Mouse (Mus musculus): ENCODE measurements around the gene Itgb6. TPM values are rescaled to one million over a fixed set of nuclear protein-coding genes. Genes with fewer than 3 reads are reported as not detected.

Itgb6 gene
- polyA plus RNA-seq, 1 experiment from 2014 or later, result 0.94 TPM

DNA sequence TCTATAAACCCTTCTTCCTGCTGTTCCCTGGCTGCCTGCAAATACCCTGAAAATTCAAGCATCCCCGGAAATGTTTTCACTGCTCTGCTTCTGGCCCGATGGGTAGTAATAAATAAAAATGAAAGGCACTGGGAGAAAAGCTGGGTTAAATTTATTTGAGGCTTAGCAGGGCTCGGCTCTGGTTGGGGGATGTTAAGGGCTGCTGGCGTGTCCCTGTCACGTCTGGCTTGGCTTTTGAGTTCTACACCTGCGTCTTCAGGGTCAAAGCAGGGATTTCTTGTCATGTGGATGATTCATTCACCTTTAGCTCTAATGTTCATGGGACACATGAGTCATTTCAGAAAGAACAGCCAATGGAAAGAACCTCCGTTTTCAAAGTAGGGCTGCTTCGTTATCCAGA is 26.7 kb downstream of the Itgb6 start:
- H3K9ac ChIP-seq, result no peak overlapping the region
- no peaks in the 10 kb centered on the region for H3K27me3 ChIP-seq
- no peaks in the 10 kb centered on the region for H3K9me3 ChIP-seq (replicated peaks)
- H3K36me3 ChIP-seq, result no peaks in the 10 kb centered on the region
- H3K4me2 ChIP-seq (replicated peaks), result no peak overlapping the region
- no peak overlapping the region for H3K4me3 ChIP-seq
- no peak overlapping the region for H3K27ac ChIP-seq
- no peak for ATAC-seq (ENCODE audit: low FRiP score)
- WGBS, result 84% methylated on average over 8 of the region's 8 CpGs
- peaks cover 5% of the 10 kb centered on the region; the same call in 1 of the 2 replicates for H3K4me1 ChIP-seq

DNA sequence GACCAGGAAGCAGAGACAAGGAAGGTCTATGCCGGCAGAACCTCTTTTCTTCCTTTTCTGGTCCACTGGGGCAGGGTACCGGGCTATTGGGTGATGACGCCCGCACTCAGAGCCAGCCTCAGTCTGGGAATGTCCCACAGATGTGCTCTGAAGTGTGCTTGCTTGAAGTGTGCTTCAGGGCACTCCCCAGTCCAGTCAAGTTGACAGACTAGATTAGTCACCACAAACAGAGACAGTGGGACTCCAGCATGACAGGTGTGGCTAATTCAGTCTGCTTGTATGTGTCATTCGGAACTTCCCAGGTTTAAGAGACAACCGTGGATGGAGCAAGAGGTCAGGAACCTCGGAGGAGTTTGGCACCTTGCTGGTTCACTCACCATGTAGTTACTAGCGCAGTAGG is 27.9 kb downstream of the Itgb6 start:
- H3K27me3 ChIP-seq, result no peaks in the 10 kb centered on the region
- H3K36me3 ChIP-seq, result no peaks in the 10 kb centered on the region
- H3K9me3 ChIP-seq (replicated peaks), result no peaks in the 10 kb centered on the region
- peaks cover 5% of the 10 kb centered on the region; the same call in 1 of the 2 replicates for H3K4me1 ChIP-seq
- 80% methylated on average over 8 of the region's 8 CpGs for WGBS
- ATAC-seq (ENCODE audit: low FRiP score), result no peak
- H3K9ac ChIP-seq, result no peak overlapping the region
- no peak overlapping the region for H3K4me2 ChIP-seq (replicated peaks)
- no peak overlapping the region for H3K27ac ChIP-seq
- H3K4me3 ChIP-seq, result no peak overlapping the region

- Histone ChIP-seq H3K9me3 (replicated peaks) (no peaks in the 10 kb centered on the region), H3K4me2 (replicated peaks) (no peak overlapping the region), H3K9ac (no peak overlapping the region), H3K4me1 (peaks cover 6% of the 10 kb centered on the region), H3K27me3 (no peaks in the 10 kb centered on the region), H3K36me3 (no peaks in the 10 kb centered on the region), H3K27ac (no peak overlapping the region), H3K4me3 (no peak overlapping the region)
- WGBS, result 80% methylated on average over 5 of the region's 5 CpGs
- ATAC-seq (ENCODE audit: low FRiP score), result no peak
Measured at GRCm38 (mm10) chr2:60692239-60692638, 30.2 kb downstream of the Itgb6 start.

DNA sequence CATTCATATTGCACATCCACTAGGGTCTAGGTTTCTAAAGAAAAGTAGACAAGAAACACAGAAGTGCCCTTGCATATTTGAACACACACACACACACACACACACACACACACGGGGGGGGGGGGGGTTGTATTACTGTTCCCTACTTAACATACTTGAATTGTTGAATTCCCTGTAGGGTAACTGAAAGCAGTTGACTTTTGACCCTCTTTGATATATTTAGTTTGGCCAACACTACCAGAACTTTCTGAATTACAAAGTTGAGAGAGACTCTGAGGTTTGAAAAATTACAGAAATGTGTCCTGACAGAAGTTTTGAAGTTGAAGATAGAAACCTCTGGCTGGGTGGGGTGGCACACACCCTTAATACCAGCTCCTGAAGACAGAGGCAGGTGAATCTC is 32.2 kb downstream of the Itgb6 start:
- H3K27me3 ChIP-seq, result no peaks in the 10 kb centered on the region
- no peak overlapping the region for H3K9ac ChIP-seq
- no peak overlapping the region for H3K4me3 ChIP-seq
- no peak overlapping the region for H3K27ac ChIP-seq
- 36% methylated on average over 1 of the region's 1 CpGs for whole genome bisulfite sequencing
- ATAC-seq (ENCODE audit: low FRiP score), result no peak
- H3K4me2 ChIP-seq (replicated peaks), result no peak overlapping the region
- H3K36me3 ChIP-seq, result no peaks in the 10 kb centered on the region
- H3K4me1 ChIP-seq, result peaks cover 6% of the 10 kb centered on the region
- H3K9me3 ChIP-seq (replicated peaks), result no peaks in the 10 kb centered on the region

DNA sequence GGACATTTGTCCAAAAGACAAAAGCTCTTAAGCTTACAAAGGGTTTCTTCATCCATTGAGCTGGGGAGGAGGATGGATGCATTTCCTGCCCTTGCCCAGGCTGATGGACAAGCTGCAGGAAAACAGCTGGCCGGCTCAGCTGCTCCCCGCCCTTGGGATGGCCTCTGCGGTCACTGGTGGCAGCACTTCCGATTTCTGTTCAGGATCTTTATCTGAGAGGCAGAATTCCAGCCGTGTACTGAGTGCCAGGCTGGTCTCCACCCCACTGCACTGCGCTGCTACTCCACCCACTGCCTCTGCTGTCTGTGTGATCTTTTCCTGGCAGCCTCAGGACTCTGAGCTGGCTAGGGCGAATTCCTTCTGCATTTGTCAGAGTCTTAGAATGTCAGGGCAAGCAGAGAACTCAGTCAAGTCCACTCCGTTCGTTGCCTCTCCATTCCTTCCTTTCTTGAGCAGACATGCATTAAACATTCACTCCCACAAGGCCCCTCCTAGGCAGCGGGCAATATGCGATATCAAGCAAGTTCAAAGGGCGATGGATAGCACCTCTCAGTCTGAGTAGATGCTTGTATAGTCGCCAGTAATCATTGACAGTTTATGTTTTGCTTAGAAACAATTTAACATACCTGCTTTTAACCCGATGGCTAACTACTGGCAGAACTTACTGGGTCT is 33.4 kb downstream of the Itgb6 start:
- 56% methylated on average over 14 of the region's 14 CpGs for WGBS
- H3K4me1 ChIP-seq, result peaks cover 6% of the 10 kb centered on the region
- H3K27me3 ChIP-seq, result no peaks in the 10 kb centered on the region
- no peak overlapping the region for H3K9ac ChIP-seq
- H3K4me3 ChIP-seq, result no peak overlapping the region
- H3K36me3 ChIP-seq, result no peaks in the 10 kb centered on the region
- no peak for ATAC-seq (ENCODE audit: low FRiP score)
- H3K27ac ChIP-seq, result no peak overlapping the region
- H3K9me3 ChIP-seq (replicated peaks), result no peaks in the 10 kb centered on the region
- no peak overlapping the region for H3K4me2 ChIP-seq (replicated peaks)

DNA sequence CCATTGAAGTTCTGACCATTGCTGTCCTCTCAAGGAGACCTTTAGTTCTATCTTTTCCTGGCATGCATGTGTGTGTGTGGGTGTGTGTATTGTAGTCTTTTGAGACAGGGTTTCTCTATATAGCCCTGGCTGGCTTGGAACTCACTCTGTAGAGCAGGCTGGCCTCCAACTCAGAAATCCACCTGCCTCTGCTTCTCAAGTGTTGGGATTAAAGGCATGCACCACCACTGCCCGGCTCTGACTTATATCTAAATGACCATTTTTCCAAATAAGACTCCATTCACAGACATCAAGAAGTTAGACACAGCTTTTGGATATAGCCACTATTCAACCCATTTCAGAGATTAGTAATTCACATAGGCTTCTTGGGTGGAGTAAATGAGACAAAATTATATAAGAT is 34.3 kb downstream of the Itgb6 start:
- Histone ChIP-seq H3K27ac (no peak overlapping the region), H3K4me3 (no peak overlapping the region), H3K36me3 (no peaks in the 10 kb centered on the region), H3K4me1 (peaks cover 6% of the 10 kb centered on the region), H3K9ac (no peak overlapping the region), H3K9me3 (replicated peaks) (no peaks in the 10 kb centered on the region), H3K27me3 (no peaks in the 10 kb centered on the region), H3K4me2 (replicated peaks) (no peak overlapping the region)
- no peak for ATAC-seq (ENCODE audit: low FRiP score)
- WGBS, result 92% methylated on average over 1 of the region's 1 CpGs

DNA sequence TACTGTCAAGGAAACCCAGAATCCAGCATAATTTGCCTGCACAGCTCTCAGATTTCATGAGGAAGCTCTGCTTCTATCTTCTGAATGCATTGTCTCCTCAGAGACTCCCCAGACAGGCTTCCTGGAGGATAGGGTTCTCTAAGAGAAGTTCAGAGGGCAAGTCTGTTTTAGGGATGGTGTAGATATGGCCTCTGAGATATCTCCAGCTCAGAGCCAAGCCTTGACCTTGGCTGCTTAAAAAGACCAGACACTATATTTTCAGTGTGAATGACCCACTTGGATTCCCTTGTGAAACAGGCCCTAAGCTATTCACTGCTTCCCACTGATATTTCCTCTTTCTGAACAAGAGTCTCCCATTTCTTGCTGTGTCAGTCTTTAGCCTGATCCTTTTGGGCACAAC is 36.5 kb downstream of the Itgb6 start:
- no peak overlapping the region for H3K4me3 ChIP-seq
- no peak overlapping the region for H3K27ac ChIP-seq
- H3K4me2 ChIP-seq (replicated peaks), result no peak overlapping the region
- ATAC-seq (ENCODE audit: low FRiP score), result no peak
- H3K36me3 ChIP-seq, result no peaks in the 10 kb centered on the region
- no peak overlapping the region for H3K9ac ChIP-seq
- peaks cover 6% of the 10 kb centered on the region for H3K4me1 ChIP-seq
- H3K27me3 ChIP-seq, result no peaks in the 10 kb centered on the region
- H3K9me3 ChIP-seq (replicated peaks), result no peaks in the 10 kb centered on the region

DNA sequence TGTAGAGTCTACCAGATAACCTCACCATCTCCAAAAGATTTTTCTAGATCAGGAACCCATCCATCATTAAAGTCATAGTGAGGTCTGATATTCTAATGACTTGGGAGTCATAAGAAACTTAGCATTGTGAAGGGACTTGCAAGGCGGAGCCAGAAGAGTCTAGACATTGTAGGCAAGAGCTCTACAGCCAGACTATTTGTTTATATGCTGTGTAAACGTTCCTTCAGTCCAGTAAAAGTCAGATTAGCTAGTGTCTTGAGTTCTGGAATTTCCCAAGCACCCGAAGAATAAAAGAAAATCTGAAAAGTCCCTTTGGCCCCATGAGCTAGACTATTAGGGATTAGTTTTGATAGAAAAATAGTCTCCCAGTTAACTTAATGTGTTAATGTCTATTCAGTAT is 38.3 kb downstream of the Itgb6 start:
- no peak for ATAC-seq (ENCODE audit: low FRiP score)
- 80% methylated on average over 3 of the region's 3 CpGs for WGBS

GRCm38 (mm10) chr2:60682554-60682953 is 39.9 kb downstream of the Itgb6 start:
- H3K9ac ChIP-seq, result no peak overlapping the region
- H3K9me3 ChIP-seq (replicated peaks), result no peaks in the 10 kb centered on the region
- no peak overlapping the region for H3K4me2 ChIP-seq (replicated peaks)
- ATAC-seq (ENCODE audit: low FRiP score), result no peak
- 81% methylated on average over 2 of the region's 2 CpGs for WGBS
- no peaks in the 10 kb centered on the region for H3K4me1 ChIP-seq
- H3K36me3 ChIP-seq, result no peaks in the 10 kb centered on the region
- no peak overlapping the region for H3K4me3 ChIP-seq
- no peak overlapping the region for H3K27ac ChIP-seq
- H3K27me3 ChIP-seq, result no peaks in the 10 kb centered on the region

More for the DNA sequence above, 38.3 kb downstream of the Itgb6 start:
- Histone ChIP-seq H3K4me3 (no peak overlapping the region), H3K4me1 (peaks cover 6% of the 10 kb centered on the region), H3K9me3 (replicated peaks) (no peaks in the 10 kb centered on the region), H3K27ac (no peak overlapping the region), H3K36me3 (no peaks in the 10 kb centered on the region), H3K4me2 (replicated peaks) (no peak overlapping the region), H3K9ac (no peak overlapping the region), H3K27me3 (no peaks in the 10 kb centered on the region)

- Histone ChIP-seq H3K4me2 (replicated peaks) (no peak overlapping the region), H3K9me3 (replicated peaks) (no peaks in the 10 kb centered on the region), H3K4me3 (no peak overlapping the region), H3K27me3 (no peaks in the 10 kb centered on the region), H3K9ac (no peak overlapping the region), H3K36me3 (no peaks in the 10 kb centered on the region), H3K27ac (no peak overlapping the region), H3K4me1 (peaks cover 2% of the 10 kb centered on the region; the same call in 1 of the 2 replicates)
- ATAC-seq (ENCODE audit: low FRiP score), result no peak
- WGBS, result 71% methylated on average over 7 of the region's 7 CpGs
Measured at GRCm38 (mm10) chr2:60674413-60674812, 48.0 kb downstream of the Itgb6 start.

DNA sequence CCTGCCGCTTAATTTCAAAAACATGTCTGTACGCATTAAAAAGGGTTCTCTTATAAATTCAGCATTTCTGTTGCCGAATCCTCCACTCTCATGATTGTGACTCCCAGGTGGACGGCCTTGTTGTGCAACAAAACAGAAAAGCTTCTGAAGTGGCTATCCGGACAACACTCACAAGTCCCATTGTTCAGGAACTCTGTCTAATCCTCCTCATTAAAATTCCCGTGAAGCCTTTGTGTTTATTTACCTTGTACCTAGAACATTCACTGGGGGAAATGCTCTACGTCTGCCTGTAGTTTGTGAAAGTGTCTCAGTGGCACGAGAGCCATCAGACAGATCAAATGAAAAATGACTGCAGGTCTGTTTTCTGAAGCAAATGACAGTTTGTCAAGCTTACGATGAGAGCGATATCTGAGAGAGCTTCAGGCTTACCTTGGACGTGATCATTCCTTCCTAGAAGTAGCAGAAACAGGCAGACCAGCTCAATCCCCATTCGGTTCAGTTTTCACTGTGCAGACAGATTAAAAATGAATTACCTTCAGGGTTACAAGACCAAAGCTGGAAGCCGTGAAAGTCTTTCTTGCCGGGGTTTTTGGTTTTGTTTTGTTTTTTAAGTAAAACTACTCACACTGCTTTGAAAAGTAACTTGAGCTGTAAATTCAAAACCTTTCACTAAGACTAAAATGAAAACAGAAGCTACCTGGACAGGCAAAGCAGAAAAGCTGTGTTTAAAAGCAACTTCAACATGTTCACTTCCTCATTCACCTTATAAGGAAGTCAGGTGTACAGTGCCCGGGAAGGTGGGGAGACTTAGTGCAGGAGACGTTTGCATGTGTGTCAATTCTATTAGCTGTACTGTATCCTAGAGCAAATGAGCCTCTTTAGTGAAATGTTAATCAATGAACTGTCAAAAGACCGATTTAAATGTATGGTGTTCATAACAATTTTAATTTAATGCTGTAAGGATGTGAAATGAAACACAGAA is 49.2 kb downstream of the Itgb6 start:
- Histone ChIP-seq H3K36me3 (no peaks in the 10 kb centered on the region), H3K4me1 (peaks cover 2% of the 10 kb centered on the region; the same call in 1 of the 2 replicates), H3K9ac (no peak overlapping the region), H3K27ac (no peak overlapping the region), H3K27me3 (no peaks in the 10 kb centered on the region), H3K4me3 (no peak overlapping the region), H3K4me2 (replicated peaks) (no peak overlapping the region), H3K9me3 (replicated peaks) (no peaks in the 10 kb centered on the region)
- ATAC-seq (ENCODE audit: low FRiP score), result no peak
- WGBS, result 53% methylated on average over 17 of the region's 17 CpGs

DNA sequence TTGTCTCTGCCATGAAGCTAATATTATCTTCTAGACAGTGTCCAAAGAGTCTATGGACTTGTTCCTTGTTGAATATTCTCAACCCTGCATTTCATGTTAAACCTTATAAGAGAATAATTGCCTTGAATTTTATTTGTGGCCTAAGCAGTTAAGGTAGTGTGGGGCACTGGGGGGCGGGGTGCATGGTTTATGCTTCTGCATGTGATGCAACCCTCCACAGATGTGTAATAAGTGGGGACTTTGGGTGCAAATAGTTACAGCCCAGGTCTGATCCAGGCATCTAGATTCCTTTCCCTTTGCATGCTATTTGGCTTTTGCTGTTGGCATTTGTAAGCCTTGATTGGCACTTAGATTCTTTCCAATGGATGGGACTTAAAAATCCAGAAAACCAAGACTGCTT is 51.2 kb downstream of the Itgb6 start:
- Histone ChIP-seq H3K9ac (no peak overlapping the region), H3K4me3 (no peak overlapping the region), H3K9me3 (replicated peaks) (no peaks in the 10 kb centered on the region), H3K27me3 (no peaks in the 10 kb centered on the region), H3K36me3 (no peaks in the 10 kb centered on the region), H3K27ac (no peak overlapping the region), H3K4me2 (replicated peaks) (no peak overlapping the region), H3K4me1 (0 out of 2 replicates have a peak, but pooled peaks cover 2% of the 10 kb centered on the region)
- WGBS, result 88% methylated on average over 1 of the region's 1 CpGs
- no peak for ATAC-seq (ENCODE audit: low FRiP score)

All from hindbrain, embryonic 12.5 days (tissue).